Mouse (Mus musculus) adrenal gland, adult 18-20 months (tissue): ENCODE data around the gene Trim80. TPM values are rescaled to one million over a fixed set of nuclear protein-coding genes. Genes with fewer than 3 reads are reported as not detected.
"Not testable (repeated sequence)": the region's sequence is repeated elsewhere in the genome, so short reads cannot be mapped to it uniquely, and the experiment has no call there.

Source experiments
- DNase-seq, 2 experiments: peaks; one replicate each; pipeline ENCODE4 v3.0.0; 2021 to 2022; ENCODE audit warnings: low spot score in 2 of 2
- microRNA-seq, 2 experiments: library from miRNA; unstranded; fragments of <30 nt; microRNA quantifications; one replicate each; pipeline ENCODE4 v1.2.0; 2021; ENCODE audit warnings: borderline number of aligned reads in 2 of 2
- total RNA-seq, 2 experiments: library from RNA; stranded (reverse); gene quantifications; 1 replicate in 1 of 2; 2 replicates in 1 of 2; pipeline ENCODE4 v1.2.3; 2021

Gene Trim80
- total RNA-seq, 2 experiments from 2014 or later = 0.20 to 0.61 TPM

DNA sequence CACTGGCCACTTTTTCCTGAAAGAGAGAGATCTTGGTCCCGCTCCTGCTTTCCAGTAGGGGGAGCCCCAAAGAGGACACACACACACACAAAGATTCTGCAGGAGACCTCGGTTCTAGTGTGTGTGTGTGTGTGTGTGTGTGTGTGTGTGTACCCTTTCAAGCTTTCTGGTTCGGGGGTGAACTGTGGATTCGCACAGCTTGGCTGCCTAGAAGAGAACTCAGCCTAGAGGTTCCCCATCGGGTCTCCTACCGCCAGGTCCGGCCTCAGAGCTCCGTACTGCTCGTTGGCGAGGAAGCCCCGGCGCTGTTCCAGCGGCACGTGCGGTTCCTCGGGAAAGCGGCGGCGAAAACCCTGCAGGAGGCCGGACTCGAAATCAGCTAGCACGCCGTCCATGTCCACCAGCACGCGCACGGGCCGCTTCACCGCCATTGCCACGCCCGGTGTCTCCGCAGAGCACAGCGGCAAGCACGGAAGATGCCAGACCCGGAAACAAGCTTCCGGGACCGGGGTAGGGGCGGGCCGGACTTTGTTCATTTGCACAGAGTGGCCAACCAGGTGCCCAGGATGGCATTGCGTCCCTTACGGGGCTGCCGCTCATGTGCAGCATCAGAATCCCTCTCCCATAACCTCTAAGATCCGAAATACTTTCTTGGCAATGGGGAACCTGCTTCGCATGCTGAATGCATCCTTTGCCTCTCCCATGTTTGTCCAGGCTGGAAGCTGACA is 51.2 kb downstream of the Trim80 start, which contains the start of gene Nt5c:
Gene Nt5c, minus strand, starts transcription at position 507 of the 728 bp plus-strand sequence.
- DNase-seq = peak; percentile 73 to 78

DNA sequence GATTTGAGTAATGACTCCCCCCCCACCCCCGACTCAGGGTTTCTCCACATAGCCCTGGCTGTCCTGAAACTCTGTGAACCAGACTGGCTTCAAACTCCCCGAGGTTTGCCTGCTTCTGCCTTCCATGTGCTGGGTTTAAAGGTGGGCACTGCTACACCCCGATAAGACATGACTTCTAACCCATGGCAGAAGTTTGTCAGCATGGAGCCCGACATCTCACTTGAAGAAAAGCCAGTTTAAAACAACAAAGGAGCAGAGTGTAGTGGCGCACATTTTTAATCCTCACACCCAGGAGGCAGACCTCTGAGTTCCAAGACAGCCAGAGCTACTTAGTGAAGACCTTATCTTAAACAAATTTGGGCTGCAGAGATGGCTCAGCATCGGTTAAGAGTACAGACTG is 52.0 kb downstream of the Trim80 start:
- no peak for DNase-seq

DNA sequence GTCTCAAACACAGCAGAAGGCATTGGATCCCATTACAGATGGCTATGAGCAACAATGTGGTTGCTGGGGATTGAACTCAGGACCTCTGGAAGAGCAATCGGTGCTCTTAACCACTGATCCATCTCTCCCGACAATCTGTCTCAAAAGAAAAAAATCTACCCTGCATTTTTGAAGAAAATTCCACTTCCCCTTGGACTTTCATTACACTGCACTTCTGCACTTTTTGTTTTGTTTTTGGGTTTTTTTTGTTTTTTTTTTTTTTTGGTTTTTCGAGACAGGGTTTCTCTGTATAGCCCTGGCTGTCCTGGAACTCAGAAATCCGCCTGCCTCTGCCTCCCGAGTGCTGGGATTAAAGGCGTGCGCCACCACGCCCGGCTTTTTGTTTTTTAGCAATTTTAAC is 56.2 kb downstream of the Trim80 start:
- DNase-seq = not testable (repeated sequence)

Small RNA genes lying within 50 kb of the gene (microRNA-seq; reads per million reads assigned to microRNA genes)
- gene Mir3968 = 0 reads per million in 2 experiments

Other genes starting within 250 kb of the Trim80 start
- gene Grin2c, start 173.3 kb upstream of the Trim80 start, total RNA-seq = 10 to 100 TPM in 1 of 2 experiments, 1 to 10 TPM in 1; 2.2 to 10.6 TPM
- gene Fdxr, start 163.5 kb upstream of the Trim80 start, total RNA-seq = 1,000 to 10,000 TPM; 1,063 to 1,343 TPM
- gene Fads6, start 142.9 kb upstream of the Trim80 start, total RNA-seq = 10 to 100 TPM; 43.9 to 59.6 TPM
- gene Otop2, start 133.4 kb upstream of the Trim80 start, total RNA-seq = not detected
- gene Ush1g, start 118.5 kb upstream of the Trim80 start, total RNA-seq = under 1 TPM; 0.36 to 0.74 TPM
- gene Otop3, start 105.8 kb upstream of the Trim80 start, total RNA-seq = not detected
- gene Hid1, start 72.8 kb upstream of the Trim80 start, total RNA-seq = 10 to 100 TPM; 31.4 to 65.8 TPM
- 100 to 1,000 TPM; 159 to 181 TPM for gene Cdr2l, start 58.6 kb upstream of the Trim80 start, total RNA-seq
- gene Mrpl58, start 36.8 kb upstream of the Trim80 start, total RNA-seq = 100 to 1,000 TPM; 133 to 137 TPM
- 100 to 1,000 TPM; 595 to 747 TPM for gene Atp5h, start 20.6 kb upstream of the Trim80 start, total RNA-seq
- gene Kctd2, start 20.4 kb upstream of the Trim80 start, total RNA-seq = 10 to 100 TPM; 44.1 to 71.4 TPM
- not detected for gene Slc16a5, start 21.9 kb downstream of the Trim80 start, total RNA-seq
- gene Armc7, start 35.1 kb downstream of the Trim80 start, total RNA-seq = 10 to 100 TPM in 1 of 2 experiments, 1 to 10 TPM in 1; 7.9 to 11.1 TPM
- gene Nt5c, start 51.3 kb downstream of the Trim80 start, total RNA-seq = 100 to 1,000 TPM in 1 of 2 experiments, 10 to 100 TPM in 1; 68.7 to 154 TPM
- gene Jpt1, start 73.8 kb downstream of the Trim80 start, total RNA-seq = 10 to 100 TPM; 81.3 to 86.5 TPM
- 100 to 1,000 TPM; 219 to 240 TPM for gene Sumo2, start 95.7 kb downstream of the Trim80 start, total RNA-seq
- gene Nup85, start 123.9 kb downstream of the Trim80 start, total RNA-seq = 10 to 100 TPM; 33.2 to 43.0 TPM
- 100 to 1,000 TPM; 105 to 107 TPM for gene Mrps7, start 163.4 kb downstream of the Trim80 start, total RNA-seq
- gene Gga3, start 163.5 kb downstream of the Trim80 start, total RNA-seq = 10 to 100 TPM; 25.6 to 27.0 TPM
- 100 to 1,000 TPM in 1 of 2 experiments, 10 to 100 TPM in 1; 85.4 to 145 TPM for gene Mif4gd, start 172.4 kb downstream of the Trim80 start, total RNA-seq
- 100 to 1,000 TPM; 108 to 204 TPM for gene Slc25a19, start 187.8 kb downstream of the Trim80 start, total RNA-seq